Mouse (Mus musculus): ENCODE measurements at regions not wholly inside any gene's neighbourhood (a gene's known extent, or its start where the extent isn't known, plus 50 kb on each side); places are given as distances from the start of the nearest gene placed in this dataset.
A peak's percentile ranks its signal among the peaks of the same experiment; 100 is the strongest.

DNA sequence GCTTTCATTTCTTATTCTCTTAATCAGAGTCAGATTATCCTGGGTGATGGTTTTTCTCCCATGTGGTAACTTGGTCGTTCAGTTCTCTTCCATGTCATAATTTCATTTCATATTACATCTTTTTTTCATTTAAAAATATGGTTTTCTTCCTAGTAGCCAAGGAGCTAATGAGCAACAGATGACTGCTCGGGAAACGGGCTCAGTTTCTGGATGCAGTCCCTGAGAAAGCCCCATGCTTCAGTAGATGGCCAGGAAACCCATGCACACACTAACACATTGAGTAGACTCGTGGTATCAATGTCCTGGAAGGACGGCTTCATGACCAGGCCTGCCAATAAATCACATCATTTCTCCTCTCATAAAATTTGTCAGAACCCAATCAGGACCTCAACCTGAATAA lies 369.3 kb downstream of the Gpam start:
- DNase-seq = no peak

DNA sequence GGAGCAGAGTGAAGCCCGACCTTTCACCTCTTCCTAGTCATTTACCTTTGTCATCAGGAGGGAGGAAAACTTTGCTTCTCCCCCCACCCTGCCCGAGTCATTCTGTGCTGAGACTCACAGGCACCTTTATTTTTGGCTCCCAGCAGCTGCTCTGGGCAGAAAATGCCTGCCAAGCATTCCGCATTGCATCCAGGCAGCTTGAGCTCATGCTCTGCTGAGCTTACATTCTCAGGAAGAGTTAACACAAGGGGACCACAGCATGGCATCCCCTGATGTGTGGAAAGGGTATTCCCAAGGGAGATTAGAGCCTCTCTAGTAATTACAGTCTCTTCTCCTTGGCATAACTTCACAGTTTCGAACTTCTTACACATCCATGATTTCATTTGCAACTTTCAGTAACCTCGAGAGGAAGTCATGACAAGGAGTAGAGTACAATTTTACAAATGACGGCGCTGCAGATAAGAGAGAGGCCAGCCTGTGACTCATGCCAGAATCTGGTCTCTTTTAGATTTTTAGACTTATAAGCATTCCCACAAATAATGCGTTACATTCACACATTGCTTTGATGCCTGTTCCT lies 370.3 kb downstream of the Gpam start:
- DNase-seq = no peak

DNA sequence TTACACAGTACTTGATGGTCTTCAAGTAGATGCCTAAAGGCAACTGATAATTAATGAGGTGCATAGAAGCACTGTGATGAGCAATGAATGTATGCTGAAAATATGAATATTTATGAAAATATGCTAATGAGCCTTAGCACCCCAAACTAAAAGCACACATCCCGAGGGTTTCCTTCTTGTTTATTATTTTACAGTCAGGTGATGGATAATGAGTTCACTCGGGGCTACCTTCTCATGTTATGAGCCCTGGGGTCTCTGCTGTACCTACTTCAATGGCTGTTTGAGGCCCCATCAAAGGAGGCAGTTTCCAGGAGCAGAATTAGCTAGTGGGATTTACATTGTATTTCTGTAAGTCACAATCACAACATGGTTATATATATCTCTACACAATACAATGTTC lies 371.6 kb downstream of the Gpam start:
- no peak for DNase-seq

DNA sequence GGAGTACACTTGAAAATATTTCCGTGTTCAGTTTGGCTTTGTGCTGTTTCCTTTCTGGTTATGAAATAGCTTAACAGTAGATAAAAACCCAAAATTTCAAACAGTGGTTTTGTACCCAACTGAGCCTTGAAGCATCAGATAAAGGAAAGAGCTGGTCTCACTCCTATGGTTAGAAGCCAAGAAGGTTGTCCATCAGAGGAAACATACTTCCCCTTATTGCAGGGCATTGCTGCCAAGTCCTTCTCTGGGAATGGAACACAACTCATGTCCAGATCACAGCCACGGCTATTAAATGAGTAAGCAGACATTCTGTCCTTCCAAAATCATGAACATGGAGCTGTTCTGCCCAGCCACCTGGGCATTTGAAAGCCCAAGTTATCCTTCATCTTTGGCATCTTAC lies 393.1 kb downstream of the Gpam start:
- no peak for DNase-seq

DNA sequence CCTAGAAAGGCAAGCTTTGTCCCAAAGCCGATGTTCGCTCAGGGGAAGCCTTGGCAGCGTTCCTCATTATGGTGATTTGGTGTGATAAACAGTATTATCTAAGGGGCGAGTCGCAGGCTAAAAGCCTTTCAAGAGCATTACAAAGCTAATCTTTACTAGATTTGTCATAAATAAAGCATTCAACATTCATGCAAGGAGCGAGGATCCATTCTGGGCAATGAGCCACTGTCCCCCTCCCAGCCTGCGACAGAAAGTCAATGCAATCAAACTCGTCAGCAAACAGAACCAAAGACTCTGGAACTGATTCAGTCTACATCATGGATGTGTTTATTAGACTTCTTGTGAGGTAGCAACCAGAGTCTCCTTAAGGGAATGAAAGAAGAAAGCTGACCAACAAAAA lies 395.3 kb downstream of the Gpam start:
- no peak for DNase-seq

DNA sequence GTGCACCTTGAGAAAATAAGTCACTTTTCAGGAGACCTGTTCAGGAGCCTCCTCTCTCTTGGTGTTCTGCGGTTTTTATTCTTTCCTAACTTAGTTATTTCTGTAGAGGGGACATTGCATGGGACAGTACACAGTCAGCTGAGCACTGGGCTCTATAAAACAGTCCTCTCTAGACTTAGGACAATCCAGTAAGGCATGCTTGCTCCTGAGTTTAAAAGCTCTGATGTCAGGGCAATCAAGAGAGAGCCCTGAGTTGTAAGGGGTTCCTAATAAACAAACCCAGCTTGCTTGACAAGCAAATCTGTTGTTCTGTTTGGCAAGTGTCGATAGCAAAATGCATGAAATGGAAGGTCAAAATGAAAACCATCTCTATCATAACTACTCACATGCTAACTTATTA lies 395.7 kb downstream of the Gpam start:
- no peak for DNase-seq

DNA sequence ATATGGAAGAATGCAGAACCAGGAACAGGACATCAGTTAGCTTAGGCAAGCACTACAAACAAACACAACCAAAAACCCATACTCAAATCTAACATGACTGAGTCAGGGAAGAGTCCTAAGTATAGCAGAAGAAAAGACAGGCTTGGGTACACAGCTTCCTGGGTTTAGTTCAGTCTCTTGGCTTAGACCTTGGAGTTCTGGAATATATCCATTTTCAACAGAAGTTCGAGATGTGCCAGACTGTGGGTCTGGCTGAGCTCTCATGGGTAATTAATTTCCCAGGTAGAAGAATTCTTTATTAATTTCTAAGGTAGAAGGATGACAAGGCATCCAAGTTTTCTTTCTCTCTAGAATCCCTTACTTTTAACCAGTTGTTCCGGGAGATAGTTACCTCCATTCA lies 396.2 kb downstream of the Gpam start:
- DNase-seq = no peak

DNA sequence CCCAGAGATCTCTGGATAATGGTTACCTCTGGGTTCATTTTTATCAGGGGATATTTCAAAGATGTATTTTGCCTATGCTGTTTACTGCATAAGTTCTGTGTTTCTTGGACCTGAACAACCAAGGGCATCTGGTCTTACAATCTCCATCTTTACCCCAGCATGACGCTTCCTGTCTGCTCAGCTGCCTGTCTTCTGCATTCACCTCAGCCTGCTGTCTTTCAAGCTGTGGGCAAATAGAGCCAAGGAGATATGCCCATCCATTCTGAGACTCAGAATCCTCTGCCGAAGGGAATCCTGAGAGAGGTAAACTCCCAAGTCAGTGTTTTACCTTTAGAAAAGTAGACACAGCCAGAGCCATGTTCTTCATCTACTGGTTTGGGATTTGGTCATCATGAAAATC lies 396.7 kb downstream of the Gpam start:
- DNase-seq = no peak

DNA sequence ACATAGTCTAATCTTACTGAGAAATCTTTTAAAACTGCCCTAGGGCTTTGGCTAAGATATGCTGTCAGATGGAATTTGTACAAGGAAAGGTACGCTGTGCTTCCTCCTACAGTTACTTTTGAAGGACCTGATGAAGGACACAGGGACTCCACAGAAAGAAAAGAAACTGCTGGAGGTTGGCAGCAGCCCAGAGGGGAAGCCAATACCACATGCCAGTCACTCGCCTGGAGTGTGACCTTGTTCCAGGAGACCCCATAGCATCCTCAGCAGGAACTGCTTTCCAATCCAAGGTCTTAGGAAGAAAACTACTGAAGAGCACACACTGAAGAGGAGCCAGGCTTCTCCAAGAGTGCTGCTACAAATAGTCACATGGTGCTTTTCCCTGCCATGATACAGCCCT lies 404.9 kb downstream of the Gpam start:
- DNase-seq = peak; percentile 10 to 29

DNA sequence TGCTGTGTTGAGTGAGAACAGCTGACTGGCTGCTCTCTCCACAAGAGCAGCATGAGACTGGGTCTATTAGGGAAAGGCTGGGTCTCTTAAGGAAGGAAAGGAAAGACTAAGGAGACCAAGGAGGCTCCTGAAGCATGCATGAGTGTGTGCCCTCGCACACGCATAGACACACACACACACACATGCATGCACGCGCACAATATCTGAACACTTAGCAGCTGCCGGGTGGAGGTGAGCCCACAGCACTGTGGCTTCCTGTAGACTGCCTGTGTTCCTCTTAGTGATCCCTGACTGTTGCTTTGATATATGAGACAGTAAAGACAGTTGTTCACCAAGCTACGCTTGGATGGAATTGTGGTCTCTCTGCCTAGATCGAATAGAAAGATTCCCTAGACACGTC lies 429.6 kb downstream of the Gpam start:
- no peak for DNase-seq

DNA sequence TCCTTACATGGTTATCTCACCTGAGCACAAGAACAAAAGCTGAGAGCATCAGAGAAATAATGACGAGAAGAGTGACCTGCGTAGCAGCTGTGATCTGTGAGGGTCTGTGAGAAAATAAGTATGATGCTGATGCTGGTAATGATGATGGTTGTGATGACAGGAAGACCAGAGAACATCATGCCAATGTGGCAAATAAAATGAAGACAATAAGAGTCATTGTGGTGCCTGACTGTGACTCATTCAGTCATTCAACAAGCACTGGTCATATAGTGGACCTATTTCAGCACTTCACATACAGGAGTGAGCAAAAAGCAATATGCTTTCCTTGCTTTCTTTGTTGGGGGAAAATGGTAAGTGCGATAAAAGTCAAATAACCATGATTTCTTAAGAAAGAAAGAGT lies 433.3 kb downstream of the Gpam start:
- DNase-seq = no peak

DNA sequence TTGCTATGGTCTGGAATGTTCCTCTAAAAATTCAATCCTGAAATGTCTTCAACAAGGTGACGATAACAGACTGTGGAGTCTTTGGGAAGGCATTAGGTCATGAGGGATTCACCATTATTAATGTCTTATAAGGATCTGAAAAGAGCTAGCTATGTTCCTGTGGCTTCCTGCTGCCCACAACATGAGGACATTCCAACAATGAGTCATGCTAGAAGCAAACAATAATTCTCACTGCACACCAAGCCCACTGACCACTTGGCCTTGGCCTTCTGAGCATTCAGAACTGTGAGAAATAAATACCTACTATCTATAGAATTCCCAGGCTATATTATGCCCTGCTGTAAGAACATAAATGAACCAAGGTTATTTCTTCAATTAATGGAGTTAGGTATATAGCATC lies 433.9 kb downstream of the Gpam start:
- no peak for DNase-seq

DNA sequence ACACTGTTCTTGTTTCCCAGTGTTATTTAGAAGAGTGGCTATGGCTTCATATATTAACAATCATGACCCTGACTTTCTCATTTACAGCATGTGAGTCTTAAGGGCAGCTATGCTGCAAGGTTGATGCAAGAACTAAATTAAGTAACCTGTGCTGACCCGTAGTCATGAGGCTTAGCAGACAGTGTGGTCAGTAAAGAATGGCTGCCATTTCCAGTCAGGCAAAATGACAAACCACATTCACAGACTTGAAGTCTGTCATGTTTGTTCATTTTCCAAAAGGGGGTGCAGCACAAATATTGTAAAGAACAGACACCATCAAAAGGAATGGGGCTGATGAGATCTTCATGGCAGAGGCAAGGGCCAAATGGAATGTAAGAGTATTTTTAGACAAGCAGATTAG lies 435.2 kb downstream of the Gpam start:
- no peak for DNase-seq

DNA sequence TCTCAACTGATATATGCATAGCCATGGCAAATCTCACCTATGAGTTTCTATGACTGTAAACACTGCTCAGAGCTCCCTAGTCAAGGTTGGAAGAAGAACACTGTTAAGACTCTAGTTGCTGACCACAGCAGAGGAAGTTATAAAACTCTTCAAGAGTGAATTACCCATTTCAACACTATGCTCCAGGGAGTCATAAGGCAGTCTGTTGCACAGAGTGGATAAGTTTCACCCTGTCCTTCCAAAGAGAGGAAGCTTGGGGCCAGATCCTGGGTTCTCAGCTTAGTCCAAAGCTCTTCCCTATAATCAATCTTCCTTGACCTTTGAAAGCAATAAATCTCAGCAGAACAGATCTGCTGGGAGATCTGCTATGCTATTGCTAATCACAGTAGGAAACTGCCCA lies 438.4 kb downstream of the Gpam start:
- DNase-seq = peak in 1 of 2 experiments; percentile 0

DNA sequence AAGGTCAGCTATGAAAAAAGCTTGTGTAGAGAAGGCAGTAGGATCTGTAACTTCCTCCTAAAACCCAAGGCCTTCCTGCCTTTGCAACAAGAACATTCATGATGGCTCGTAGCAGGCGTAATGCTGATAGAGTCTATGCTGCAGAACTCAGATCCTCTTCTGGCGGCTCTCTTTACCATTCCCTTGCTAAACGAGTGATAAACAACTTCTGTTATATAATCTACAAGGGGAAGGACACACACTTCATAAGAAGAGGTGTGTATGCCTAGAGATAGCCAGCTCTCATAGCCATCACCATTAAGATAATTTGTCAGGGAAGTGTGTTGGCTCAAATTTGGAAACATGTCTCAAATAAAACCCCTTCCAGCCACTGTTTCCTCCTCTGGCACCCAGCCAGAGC lies 441.9 kb downstream of the Gpam start:
- no peak for DNase-seq
